Mouse (Mus musculus): ENCODE data around the gene Zc3h15.
A peak's percentile ranks its signal among the peaks of the same experiment; 100 is the strongest.
"Not testable (repeated sequence)": the region's sequence is repeated elsewhere in the genome, so short reads cannot be mapped to it uniquely, and the experiment has no call there.

The Zc3h15 gene

GRCm38 (mm10) chr2:83674421-83674820 is 30.2 kb downstream of the Zc3h15 start:
- no peak for DNase-seq (ENCODE audit: low spot score in 2 of 2)

- DNase-seq (ENCODE audit: low spot score in 2 of 2): no peak
Measured at GRCm38 (mm10) chr2:83674896-83675295, 30.7 kb downstream of the Zc3h15 start.

GRCm38 (mm10) chr2:83675681-83676080 is 31.4 kb downstream of the Zc3h15 start:
- DNase-seq (ENCODE audit: low spot score in 2 of 2): no peak

GRCm38 (mm10) chr2:83676226-83676870 is 32.1 kb downstream of the Zc3h15 start:
- DNase-seq (ENCODE audit: low spot score in 2 of 2): no peak

- no peak for DNase-seq (ENCODE audit: low spot score in 2 of 2)
Measured at GRCm38 (mm10) chr2:83681332-83681731, 37.1 kb downstream of the Zc3h15 start.

GRCm38 (mm10) chr2:83681785-83682184 is 37.5 kb downstream of the Zc3h15 start:
- DNase-seq (ENCODE audit: low spot score in 2 of 2): no peak

GRCm38 (mm10) chr2:83682282-83682681 is 38.0 kb downstream of the Zc3h15 start:
- DNase-seq (ENCODE audit: low spot score in 2 of 2): no peak

GRCm38 (mm10) chr2:83683731-83684519 is 39.7 kb downstream of the Zc3h15 start:
- DNase-seq (ENCODE audit: low spot score in 2 of 2): no peak

GRCm38 (mm10) chr2:83684691-83685090 is 40.5 kb downstream of the Zc3h15 start:
- no peak for DNase-seq (ENCODE audit: low spot score in 2 of 2)

GRCm38 (mm10) chr2:83690372-83690771 is 46.1 kb downstream of the Zc3h15 start:
- DNase-seq (ENCODE audit: low spot score in 2 of 2): no peak

- DNase-seq (ENCODE audit: low spot score in 2 of 2): no peak
Measured at GRCm38 (mm10) chr2:83692651-83693545, 48.7 kb downstream of the Zc3h15 start.

GRCm38 (mm10) chr2:83694061-83694460 is 49.8 kb downstream of the Zc3h15 start:
- no peak for DNase-seq (ENCODE audit: low spot score in 2 of 2)

- DNase-seq (ENCODE audit: low spot score in 2 of 2): no peak
Measured at GRCm38 (mm10) chr2:83695345-83696247, 51.4 kb downstream of the Zc3h15 start.

GRCm38 (mm10) chr2:83698484-83698883 is 54.2 kb downstream of the Zc3h15 start:
- DNase-seq (ENCODE audit: low spot score in 2 of 2): no peak

- no peak for DNase-seq (ENCODE audit: low spot score in 2 of 2)
Measured at GRCm38 (mm10) chr2:83699324-83699723, 55.1 kb downstream of the Zc3h15 start.

GRCm38 (mm10) chr2:83700667-83701066 is 56.4 kb downstream of the Zc3h15 start:
- no peak for DNase-seq (ENCODE audit: low spot score in 2 of 2)

- no peak for DNase-seq (ENCODE audit: low spot score in 2 of 2)
Measured at GRCm38 (mm10) chr2:83702411-83702810, 58.2 kb downstream of the Zc3h15 start.

GRCm38 (mm10) chr2:83705580-83706158 is 61.4 kb downstream of the Zc3h15 start:
- DNase-seq (ENCODE audit: low spot score in 2 of 2): peak; percentile 21 to 32

GRCm38 (mm10) chr2:83709896-83710524 is 65.8 kb downstream of the Zc3h15 start:
- no peak for DNase-seq (ENCODE audit: low spot score in 2 of 2)

GRCm38 (mm10) chr2:83713281-83713680 is 69.0 kb downstream of the Zc3h15 start:
- not testable (repeated sequence) for DNase-seq (ENCODE audit: low spot score in 2 of 2)

All from heart, adult 9 months (tissue).